Mouse (Mus musculus): ENCODE results near the gene Omt2b. TPM values are rescaled to one million over a fixed set of nuclear protein-coding genes. Genes with fewer than 3 reads are reported as not detected.

Omt2b gene
- polyA plus RNA-seq, 1 experiment: not detected

DNA sequence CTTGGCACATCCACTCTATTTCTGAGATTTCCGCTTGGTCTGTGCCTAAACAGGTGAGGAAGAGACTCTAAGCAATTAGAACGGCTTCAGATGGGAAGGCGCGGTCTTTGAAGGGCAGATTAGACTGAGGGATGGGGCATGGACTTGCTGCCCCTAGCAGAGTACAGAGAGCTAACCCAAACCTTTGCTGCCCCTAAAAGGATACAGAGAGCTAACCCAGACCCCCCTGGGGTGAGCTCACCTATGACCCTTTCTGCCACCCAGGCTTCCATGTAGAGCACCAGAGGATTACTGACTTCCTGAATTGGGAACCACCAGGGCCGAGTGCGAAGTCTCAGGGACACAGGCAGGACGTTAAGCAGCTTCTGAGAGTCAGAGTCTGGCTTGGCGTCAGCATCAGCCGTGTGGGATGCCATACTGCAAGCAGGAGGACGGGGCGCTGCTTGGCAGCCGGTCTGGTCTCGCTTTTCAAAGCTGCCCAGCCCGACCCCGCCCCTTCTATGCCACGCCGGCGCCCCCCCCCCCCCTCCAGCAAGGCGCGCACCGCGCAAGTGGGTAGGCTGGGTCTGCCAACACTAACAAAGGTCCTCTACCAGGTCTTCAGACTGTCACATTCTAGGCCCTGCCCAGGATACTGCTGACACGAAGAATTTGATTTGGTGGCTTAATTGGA is 50.9 kb downstream of the Omt2b start, which contains the start of gene Ooep:
Gene Ooep, minus strand, starts transcription at position 613 of the 673 bp plus-strand sequence.
- Histone ChIP-seq H3K36me3 (ENCODE audit: control insufficient read depth, insufficient read depth) (no peaks in the 10 kb centered on the region), H3K4me3 (ENCODE audit: insufficient read depth, poor library complexity, severe bottlenecking) (no peak within 1 kb of the TSS), H3K27me3 (ENCODE audit: control insufficient read depth, insufficient read depth, insufficient read length) (no peaks in the 10 kb centered on the region), H3ac (ENCODE audit: control insufficient read depth, insufficient read length, low read depth) (no peak within 1 kb of the TSS), H3K79me3 (ENCODE audit: low read depth) (no peaks in the 10 kb centered on the region), H3K79me2 (ENCODE audit: control insufficient read depth, insufficient read depth) (no peaks in the 10 kb centered on the region)
- no peak for TF ChIP-seq CEBPB (IDR thresholded peaks at IDR 0.05; ENCODE audit: low read depth)
- no peak for TF ChIP-seq MYOG (IDR thresholded peaks at IDR 0.05; ENCODE audit: control insufficient read depth, extremely low read depth, insufficient read length)
- TF ChIP-seq FOSL1 (IDR thresholded peaks at IDR 0.05; ENCODE audit: insufficient read depth, low read length, poor library complexity, severe bottlenecking): no peak
- TF ChIP-seq USF1 (IDR thresholded peaks at IDR 0.05; ENCODE audit: low read depth): no peak
- TF ChIP-seq MAX (IDR thresholded peaks at IDR 0.05): no peak
- no peak for TF ChIP-seq MYOD1 (IDR thresholded peaks at IDR 0.05; ENCODE audit: control insufficient read depth, insufficient read length, low read depth)
- no peak for TF ChIP-seq CTCF (IDR thresholded peaks at IDR 0.05; ENCODE audit: control insufficient read depth, insufficient read depth, insufficient read length)

Other genes starting within 250 kb of the Omt2b start
- 17.2 TPM for gene Fbxo9, start 218.5 kb upstream of the Omt2b start, polyA plus RNA-seq (2012; fragmentation: generic; extraction: Trizol)
- 6.5 TPM for gene Ick, start 218.4 kb upstream of the Omt2b start, polyA plus RNA-seq (2012; fragmentation: generic; extraction: Trizol)
- 102 TPM for gene Gsta4, start 144.8 kb upstream of the Omt2b start, polyA plus RNA-seq (2012; fragmentation: generic; extraction: Trizol)
- 5.2 TPM for gene Gsta1, start 96.9 kb upstream of the Omt2b start, polyA plus RNA-seq (2012; fragmentation: generic; extraction: Trizol)
- 0.76 TPM for gene Gm3776, start 70.5 kb upstream of the Omt2b start, polyA plus RNA-seq (2012; fragmentation: generic; extraction: Trizol)
- 0.33 TPM for gene Gm10639, start 37.7 kb upstream of the Omt2b start, polyA plus RNA-seq (2012; fragmentation: generic; extraction: Trizol)
- not detected for gene Omt2a, start 12.8 kb upstream of the Omt2b start, polyA plus RNA-seq (2012; fragmentation: generic; extraction: Trizol)
- 0.09 TPM for gene Gsta2, start 28.2 kb downstream of the Omt2b start, polyA plus RNA-seq (2012; fragmentation: generic; extraction: Trizol)
- gene Dppa5a, start 40.6 kb downstream of the Omt2b start, polyA plus RNA-seq (2012; fragmentation: generic; extraction: Trizol): 0.34 TPM
- gene Ooep, start 51.1 kb downstream of the Omt2b start, polyA plus RNA-seq (2012; fragmentation: generic; extraction: Trizol): 0.02 TPM
- not detected for gene Ddx43, start 68.2 kb downstream of the Omt2b start, polyA plus RNA-seq (2012; fragmentation: generic; extraction: Trizol)
- 1.8 TPM for gene Cgas, start 115.6 kb downstream of the Omt2b start, polyA plus RNA-seq (2012; fragmentation: generic; extraction: Trizol)
- 11.2 TPM for gene Mto1, start 120.6 kb downstream of the Omt2b start, polyA plus RNA-seq (2012; fragmentation: generic; extraction: Trizol)
- gene Gm17324, start 121.2 kb downstream of the Omt2b start, polyA plus RNA-seq (2012; fragmentation: generic; extraction: Trizol): not detected
- gene Eef1a1, start 161.6 kb downstream of the Omt2b start, polyA plus RNA-seq (2012; fragmentation: generic; extraction: Trizol): 7,691 TPM

All from C2C12 (cell line).